Mouse (Mus musculus) gastrocnemius, postnatal 25 days (tissue): ENCODE data around the gene Arid3a. TPM values are rescaled to one million over a fixed set of nuclear protein-coding genes. Genes with fewer than 3 reads are reported as not detected.

Source experiments
- DNase-seq: peaks from one replicate; pipeline ENCODE4 v3.0.0; 2022
- total RNA-seq, 2 experiments: library from RNA; stranded (reverse); gene quantifications; 1 replicate in 1 of 2; 2 replicates in 1 of 2; pipeline ENCODE4 v1.2.3; 2021

Gene Arid3a
- total RNA-seq, 2 experiments from 2014 or later = 2.4 to 2.8 TPM

DNA sequence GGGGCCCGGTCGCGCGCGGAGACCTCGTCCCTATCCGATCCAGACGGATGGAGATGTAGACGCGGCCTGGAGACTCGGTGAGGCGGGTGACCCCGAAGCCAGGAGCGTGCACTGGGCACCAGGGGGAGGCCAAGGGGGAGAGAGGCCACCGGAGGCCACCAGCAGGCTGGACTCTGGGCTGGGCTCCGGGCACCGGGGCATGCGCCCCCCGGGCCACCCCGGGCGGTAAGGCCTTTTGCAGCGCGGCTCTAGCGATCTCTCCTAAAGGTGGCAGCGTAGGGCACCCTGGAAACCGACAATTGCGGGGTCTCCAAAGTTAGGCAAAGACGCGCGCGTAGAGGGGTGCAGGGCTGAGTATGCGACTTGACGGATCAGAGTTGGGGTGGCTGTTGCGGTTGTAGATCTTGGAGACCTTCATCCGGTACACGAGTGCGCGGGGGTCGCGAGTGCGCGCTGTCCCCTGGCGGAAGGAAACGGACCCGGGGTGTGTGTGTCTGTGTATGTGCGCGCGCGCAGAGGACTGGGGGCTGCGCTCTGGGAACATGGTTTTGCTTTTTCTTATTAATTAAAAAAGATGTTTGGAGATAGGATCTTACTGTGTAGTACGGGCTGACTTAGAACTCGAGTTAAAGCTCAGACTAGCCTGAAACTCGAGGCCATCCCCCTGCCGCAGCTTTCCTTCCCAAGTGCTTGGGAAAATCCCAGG, 634 bp downstream of the Arid3a start:
- peak; percentile 48 for DNase-seq

DNA sequence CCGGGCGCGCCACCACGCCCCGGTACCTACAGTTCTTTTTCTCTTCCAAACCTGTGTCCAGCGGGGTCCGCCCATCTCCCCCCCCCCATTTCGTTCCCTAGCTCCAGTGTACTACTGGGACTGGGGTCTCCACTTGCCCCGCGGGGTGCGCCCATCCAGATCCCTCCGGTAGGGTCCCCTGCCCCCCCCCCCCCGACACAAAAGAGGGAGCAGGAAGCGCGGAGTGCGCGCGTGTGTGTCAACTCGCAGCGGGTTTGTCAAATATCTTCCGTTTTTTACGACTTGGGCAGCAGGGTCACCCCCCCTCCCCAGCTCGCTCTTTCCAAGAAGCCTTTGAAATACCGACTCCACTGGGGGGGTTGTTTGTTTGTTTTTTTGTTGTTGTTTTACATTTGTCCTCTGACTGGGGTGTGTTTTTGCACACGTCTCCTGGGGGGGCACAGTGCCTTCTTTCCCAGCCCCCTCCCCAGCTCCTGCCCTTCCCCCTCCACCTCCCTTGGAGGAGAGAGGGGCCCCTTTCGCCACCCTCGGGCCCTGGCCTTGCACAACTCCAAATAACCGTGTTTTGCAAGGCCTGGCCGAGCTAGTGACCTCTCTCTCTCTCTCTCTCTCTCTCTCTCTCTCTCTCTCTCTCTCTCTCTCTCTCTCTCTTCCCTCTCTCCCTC, 1.3 kb downstream of the Arid3a start:
- no peak for DNase-seq

DNA sequence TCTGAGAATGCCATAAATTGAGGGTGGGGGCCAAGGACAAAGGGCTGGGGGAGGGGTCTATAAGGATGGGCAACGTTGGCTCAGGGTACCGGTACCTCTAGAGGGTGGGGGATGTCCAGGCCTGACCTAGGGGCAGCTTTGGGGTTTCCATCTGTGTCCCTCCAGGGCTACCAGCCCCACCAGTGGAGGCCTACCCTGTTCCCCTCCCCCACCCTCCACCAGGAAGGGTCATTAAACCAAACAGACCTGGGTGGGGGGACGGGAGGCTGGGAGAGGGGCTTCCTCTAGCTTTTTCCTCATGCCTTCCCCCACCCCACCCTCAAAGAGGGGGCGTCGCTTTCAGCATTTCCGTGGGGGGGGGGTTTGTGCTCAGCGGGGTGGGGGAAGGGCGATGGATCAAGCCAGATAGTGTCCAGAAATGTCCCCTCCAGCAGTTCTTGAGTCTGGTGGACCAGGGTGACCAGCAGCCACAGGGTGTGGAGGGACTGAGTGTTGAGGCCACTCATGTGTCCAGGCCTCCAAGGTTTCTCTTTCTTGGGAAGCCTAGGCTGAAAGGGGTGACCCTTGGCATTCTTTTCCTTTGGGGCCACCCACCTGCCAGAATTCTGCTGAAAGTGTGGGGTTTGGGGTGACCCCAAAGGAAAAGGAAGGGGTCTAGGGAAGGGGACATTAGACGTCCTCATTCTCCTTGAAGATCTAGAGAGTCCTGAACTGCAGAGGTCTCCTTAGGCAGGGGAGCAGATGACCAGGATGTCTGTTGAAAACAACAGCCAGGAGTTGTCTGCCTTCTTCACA, 2.3 kb downstream of the Arid3a start:
- DNase-seq = no peak

- no peak for DNase-seq
Measured at GRCm38 (mm10) chr10:79929967-79930825, 3.4 kb downstream of the Arid3a start.

GRCm38 (mm10) chr10:79930826-79931186, 4.0 kb downstream of the Arid3a start:
- no peak for DNase-seq

- no peak for DNase-seq
Measured at GRCm38 (mm10) chr10:79931797-79932196, 5.0 kb downstream of the Arid3a start.

- DNase-seq = peak; percentile 85
Measured at GRCm38 (mm10) chr10:79932736-79933135, 5.9 kb downstream of the Arid3a start.

GRCm38 (mm10) chr10:79933145-79933679, 6.4 kb downstream of the Arid3a start:
- no peak for DNase-seq

DNA sequence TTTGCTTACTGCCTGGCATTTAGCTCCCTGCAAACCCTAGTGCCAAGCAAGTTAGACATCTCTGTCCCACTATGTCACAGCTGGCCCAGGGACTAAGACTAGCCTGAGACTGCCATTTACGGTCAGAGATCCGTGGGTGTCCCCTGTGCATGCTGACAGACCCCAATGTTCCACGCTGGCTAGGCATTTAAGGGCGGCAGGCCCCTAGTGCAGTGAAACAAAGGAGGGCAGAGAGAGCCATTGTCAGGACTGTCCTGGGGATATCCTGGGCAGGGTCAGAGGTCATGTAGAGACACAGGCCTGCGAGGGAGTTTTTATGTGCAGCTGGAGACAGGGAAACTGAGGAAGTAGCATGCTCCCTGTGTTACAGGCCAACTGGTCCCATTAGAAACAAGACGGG, 7.0 kb downstream of the Arid3a start:
- DNase-seq = no peak

DNA sequence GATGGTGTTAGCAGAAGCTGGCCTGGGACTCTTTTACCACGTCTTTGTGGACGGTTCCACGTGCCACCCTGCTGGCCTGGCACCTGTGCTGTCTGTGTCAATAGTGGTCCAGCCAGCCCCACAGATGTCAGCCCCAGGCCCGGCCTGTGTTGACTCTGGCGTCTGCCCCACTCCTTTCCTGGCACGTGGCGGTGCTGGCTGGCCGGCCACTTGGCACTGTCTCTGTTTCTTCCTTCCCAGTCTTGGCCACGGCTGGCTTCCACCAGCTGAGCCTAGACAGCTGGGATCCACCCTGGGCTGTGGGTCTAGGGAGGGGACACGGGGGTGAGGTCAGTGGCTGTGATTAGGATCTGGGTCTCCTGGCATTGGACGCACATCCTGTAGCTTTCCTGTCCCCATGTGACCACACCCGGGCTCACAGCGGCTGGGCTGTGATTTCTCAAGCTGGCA, 7.5 kb downstream of the Arid3a start:
- peak; percentile 94 for DNase-seq

DNA sequence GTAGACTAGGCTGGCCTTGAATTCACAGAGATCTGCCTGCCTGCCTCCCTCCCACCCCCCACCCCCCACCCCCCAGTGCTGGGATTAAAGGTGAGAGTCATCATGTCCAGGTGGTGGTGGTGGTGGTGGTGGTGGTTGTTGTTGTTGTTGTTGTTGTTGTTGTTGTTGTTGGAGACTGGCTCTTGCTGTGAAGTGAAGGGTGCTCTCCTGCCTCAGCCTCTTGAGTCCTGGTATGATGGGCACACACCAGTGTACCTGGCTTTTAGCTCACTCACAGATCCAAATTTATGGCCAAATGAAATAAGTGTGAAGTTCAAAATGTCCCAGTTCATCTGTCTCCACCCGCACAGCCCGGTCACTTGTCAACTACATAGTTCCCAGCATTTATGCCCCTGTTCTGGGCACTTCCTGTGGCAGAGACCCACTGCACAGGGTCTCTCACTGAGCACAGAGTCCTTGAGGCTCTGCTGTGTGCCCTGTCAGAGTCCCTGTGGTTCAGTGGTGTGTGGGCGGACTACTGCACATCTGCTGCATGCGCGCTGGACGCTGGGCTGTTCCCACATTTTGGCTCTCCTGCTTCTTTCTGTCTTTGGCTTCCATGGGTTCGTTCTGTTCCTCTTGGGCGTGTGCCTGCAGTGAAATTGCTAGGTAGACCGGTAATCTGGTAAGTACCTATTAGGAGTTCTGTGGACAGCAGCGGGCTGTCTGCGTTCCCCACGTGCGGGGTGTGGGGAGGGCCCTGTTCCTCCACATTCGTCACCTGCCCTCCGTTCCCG, 8.1 kb downstream of the Arid3a start:
- DNase-seq = no peak

GRCm38 (mm10) chr10:79936284-79936910, 9.6 kb downstream of the Arid3a start:
- no peak for DNase-seq

DNA sequence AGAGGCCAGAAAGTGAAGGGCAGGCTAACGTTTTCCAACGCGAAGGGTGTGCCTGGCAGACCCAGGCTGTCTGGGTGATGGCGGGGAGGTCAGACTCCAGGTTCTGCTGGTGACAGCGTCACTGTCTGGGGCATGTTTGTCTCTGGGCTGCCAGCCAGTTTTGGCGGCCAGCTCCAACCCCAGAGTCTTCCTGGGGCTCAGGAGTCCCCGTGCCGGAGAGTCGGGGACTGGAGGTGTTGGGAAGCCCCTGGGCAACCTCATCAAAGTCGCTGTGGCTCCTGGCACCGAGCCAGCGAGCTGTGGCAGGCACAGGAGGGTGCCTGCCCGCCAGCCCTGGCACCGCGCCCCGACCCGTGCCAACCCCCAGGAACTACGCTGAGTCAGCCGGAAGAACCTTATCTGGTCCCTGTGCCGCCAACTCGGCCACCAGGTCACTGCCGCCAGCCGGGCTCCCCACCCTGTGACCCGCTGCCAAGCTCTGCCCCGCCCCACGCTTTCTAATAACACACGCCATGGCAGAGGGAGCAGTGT, 10.1 kb downstream of the Arid3a start:
- DNase-seq = peak; percentile 63

GRCm38 (mm10) chr10:79937775-79938526, 11.1 kb downstream of the Arid3a start:
- DNase-seq = no peak

GRCm38 (mm10) chr10:79940749-79941148, 13.9 kb downstream of the Arid3a start:
- DNase-seq = peak; percentile 47

DNA sequence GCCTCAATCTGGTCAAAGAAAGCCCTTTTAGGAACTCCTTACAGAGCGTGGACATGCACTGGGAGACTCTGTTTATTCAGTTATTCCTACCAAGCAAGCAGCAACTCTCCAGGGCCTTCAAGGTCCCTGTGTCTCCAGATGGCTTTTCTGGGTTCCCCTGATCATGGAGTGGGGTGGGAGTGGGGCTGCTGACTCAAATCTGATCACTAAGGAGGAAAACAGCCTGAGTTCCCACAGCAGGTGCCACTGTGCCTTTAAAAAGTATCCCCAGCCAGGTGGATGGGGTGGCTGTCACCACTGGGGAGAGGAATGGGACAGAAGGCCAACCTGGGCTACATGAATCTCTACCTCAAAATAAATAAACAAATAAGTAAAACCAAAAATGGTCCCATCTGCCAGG, 16.1 kb downstream of the Arid3a start:
- DNase-seq = no peak

DNA sequence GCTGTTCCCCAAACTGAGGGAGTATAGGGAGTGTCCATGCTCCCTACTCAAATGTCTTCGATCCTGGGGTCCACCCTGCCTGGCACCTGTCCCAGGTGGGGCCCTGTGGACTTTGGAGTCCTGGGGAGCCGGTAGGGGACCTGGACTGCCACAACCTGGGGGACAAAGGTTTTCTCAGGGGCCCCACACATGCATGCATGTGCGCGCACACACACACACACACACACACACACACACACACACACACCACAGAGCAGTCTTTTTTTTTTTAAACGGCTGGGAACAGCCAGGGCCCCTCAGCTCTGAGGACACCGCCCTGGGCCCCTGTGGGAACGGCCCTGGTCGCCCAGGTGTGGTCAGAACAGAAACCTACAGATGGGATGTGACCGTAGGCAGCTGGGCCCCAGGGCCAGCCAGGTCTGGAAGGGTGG, 16.6 kb downstream of the Arid3a start:
- DNase-seq = no peak

DNA sequence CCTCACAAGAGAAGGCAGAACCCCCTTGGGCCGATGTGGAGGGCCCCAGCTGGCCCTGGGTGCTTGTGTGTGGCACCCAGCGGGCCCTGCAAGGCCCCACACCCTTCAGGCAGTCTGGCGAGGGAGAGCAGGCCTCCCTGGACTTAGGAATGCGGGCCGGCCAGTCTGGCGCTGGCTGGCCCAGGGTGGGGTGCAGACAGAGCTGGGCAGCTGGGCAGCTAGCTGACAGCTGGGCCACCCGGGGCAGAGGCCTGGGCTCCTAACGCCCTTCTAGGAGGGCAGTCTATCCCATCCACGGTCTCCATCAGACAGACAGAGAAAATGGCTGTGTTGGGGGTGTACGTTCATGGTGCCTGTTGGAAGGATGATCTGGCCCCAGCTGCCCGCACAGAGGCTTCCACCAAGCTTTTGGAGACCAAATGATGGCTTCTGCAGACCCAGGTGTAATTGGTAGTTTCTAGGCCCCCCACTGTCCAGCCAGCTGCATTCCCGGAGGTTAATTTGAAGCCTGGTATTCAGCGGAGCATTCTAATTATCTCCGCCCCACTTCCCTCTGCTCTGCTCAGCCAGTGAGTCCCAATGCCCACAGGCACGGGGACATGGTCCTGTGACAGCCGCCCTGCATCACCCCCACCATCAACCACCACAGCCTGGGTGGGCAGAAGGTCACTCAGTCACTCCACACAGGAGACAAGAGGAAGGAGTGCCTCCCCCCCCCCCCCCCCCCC, 18.8 kb downstream of the Arid3a start:
- DNase-seq = no peak
